Comparison of ENCODE assay signal across 8 mouse cellular contexts in the genomic region with DNA sequence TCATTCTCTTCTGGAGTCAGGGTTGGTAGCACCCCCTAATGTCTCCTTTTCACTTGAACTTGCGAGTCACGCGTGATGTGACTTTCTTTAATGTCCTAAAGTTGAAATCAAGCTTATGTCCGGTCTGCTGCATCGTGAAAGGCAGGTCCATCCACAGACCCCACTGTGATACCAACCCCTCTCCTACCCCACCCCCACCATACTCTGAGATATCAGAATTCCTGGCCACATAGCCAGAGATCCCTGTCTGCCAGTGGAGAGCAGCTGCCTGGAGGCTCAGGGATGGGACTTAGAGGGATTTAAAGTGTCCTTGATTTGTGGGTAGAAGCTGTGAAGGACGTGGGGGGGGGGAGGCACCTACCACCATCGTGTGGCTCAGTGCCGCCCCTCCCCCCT. TPM values are rescaled to one million over a fixed set of nuclear protein-coding genes. Genes with fewer than 3 reads are reported as not detected.
DNase-seq lines count a peak whose midpoint lies in the region; ATAC-seq and TF ChIP-seq lines count a peak whose summit lies in the region.

A gene (minus strand): TSS at position 240 of the 396 bp plus-strand sequence.

- 7% methylated on average over 8 of the region's 8 CpGs for WGBS in heart, embryonic 12.5 days
- WGBS in hindbrain, postnatal 0 days = 16% methylated on average over 8 of the region's 8 CpGs
- WGBS in midbrain, embryonic 16.5 days = 18% methylated on average over 7 of the region's 8 CpGs

- H3K27me3 ChIP-seq in heart, embryonic 12.5 days (replicated peaks) = peaks cover 55% of the 10 kb centered on the region
- peaks cover 7% of the 10 kb centered on the region for H3K27me3 ChIP-seq in hindbrain, postnatal 0 days (ENCODE audit: insufficient read depth, low read length)
- peaks cover 23% of the 10 kb centered on the region for H3K27me3 ChIP-seq in midbrain, embryonic 16.5 days (ENCODE audit: control insufficient read depth, insufficient read depth, low read depth, low read length)

- no peaks in the 10 kb centered on the region for H3K36me3 ChIP-seq in heart, embryonic 12.5 days
- H3K36me3 ChIP-seq in ES-E14 (ENCODE audit: control insufficient read depth, insufficient read depth, low read length, poor library complexity, severe bottlenecking) = no peaks in the 10 kb centered on the region
- no peaks in the 10 kb centered on the region for H3K36me3 ChIP-seq in hindbrain, postnatal 0 days (ENCODE audit: insufficient read depth, low read length)
- H3K36me3 ChIP-seq in midbrain, embryonic 16.5 days (ENCODE audit: control insufficient read depth, insufficient read depth, low read length) = no peaks in the 10 kb centered on the region

- H3K4me3 ChIP-seq in heart, embryonic 12.5 days = peak within 1 kb of the TSS; percentile 49
- peak within 1 kb of the TSS; percentile 71 to 80 for H3K4me3 ChIP-seq in ES-E14 (ENCODE audit: insufficient read depth in 1 of 2, low read depth in 1 of 2, low read length in 2 of 2, poor library complexity in 1 of 2, severe bottlenecking in 1 of 2)
- H3K4me3 ChIP-seq in hindbrain, postnatal 0 days (ENCODE audit: low read length) = peak within 1 kb of the TSS; percentile 24
- H3K4me3 ChIP-seq in midbrain, embryonic 16.5 days (ENCODE audit: low read depth, low read length) = peak within 1 kb of the TSS; percentile 31

- no peak for TF ChIP-seq CTCF in hindbrain, postnatal 0 days (IDR thresholded peaks at IDR 0.05; ENCODE audit: low read depth)

- H3K4me2 ChIP-seq in heart, embryonic 12.5 days = peak within 1 kb of the TSS; percentile 81
- peak within 1 kb of the TSS; percentile 51 for H3K4me2 ChIP-seq in hindbrain, postnatal 0 days (ENCODE audit: low read depth, low read length)
- peak within 1 kb of the TSS; percentile 57 for H3K4me2 ChIP-seq in midbrain, embryonic 16.5 days (ENCODE audit: low read length)

- H3K9me3 ChIP-seq in heart, embryonic 12.5 days (replicated peaks) = no peaks in the 10 kb centered on the region
- no peaks in the 10 kb centered on the region for H3K9me3 ChIP-seq in ES-E14 (ENCODE audit: control insufficient read depth, insufficient read depth, low read depth, low read length)
- no peaks in the 10 kb centered on the region for H3K9me3 ChIP-seq in hindbrain, postnatal 0 days (ENCODE audit: low read length)
- H3K9me3 ChIP-seq in midbrain, embryonic 16.5 days (replicated peaks; ENCODE audit: control insufficient read depth, low read length, poor library complexity, severe bottlenecking) = no peaks in the 10 kb centered on the region

- no peak for ATAC-seq in heart, embryonic 12.5 days (ENCODE audit: insufficient number of reproducible peaks, low FRiP score)
- peak; percentile 34; the same call in 1 of the 2 replicates for ATAC-seq in hindbrain, postnatal 0 days
- ATAC-seq in midbrain, embryonic 16.5 days = peak; percentile 22; the same call in 1 of the 2 replicates

- H3K27ac ChIP-seq in heart, embryonic 12.5 days (ENCODE audit: poor library complexity, severe bottlenecking) = no peak within 1 kb of the TSS
- no peak within 1 kb of the TSS for H3K27ac ChIP-seq in ES-E14 (ENCODE audit: insufficient read depth, low read depth, low read length, poor library complexity, severe bottlenecking)
- H3K27ac ChIP-seq in hindbrain, postnatal 0 days = no peak within 1 kb of the TSS
- no peak within 1 kb of the TSS for H3K27ac ChIP-seq in midbrain, embryonic 16.5 days (ENCODE audit: low read length)

- DNase-seq in heart, adult 8-10 months (ENCODE audit: low spot score) = no peak
- no peak for DNase-seq in ES-E14 (ENCODE audit: low read depth, low spot score)
- no peak for DNase-seq in hindbrain, postnatal 0 days (ENCODE audit: low spot score)
- no peak for DNase-seq in layer of hippocampus, adult 18-20 months (ENCODE audit: low spot score in 2 of 2)
- DNase-seq in gastrocnemius, postnatal 25 days = no peak
- no peak for DNase-seq in kidney, adult 9 months

- H3K4me1 ChIP-seq in heart, embryonic 12.5 days (replicated peaks) = peaks cover 30% of the 10 kb centered on the region
- peaks cover 0 to 9% of the 10 kb centered on the region in 2 experiments; a peak in 2 of 4 replicates for H3K4me1 ChIP-seq in ES-E14 (ENCODE audit: control insufficient read depth in 2 of 2, insufficient read depth in 2 of 2, low read length in 2 of 2, poor library complexity in 1 of 2)
- H3K4me1 ChIP-seq in hindbrain, postnatal 0 days (ENCODE audit: insufficient read depth, low read length) = no peaks in the 10 kb centered on the region
- peaks cover 2% of the 10 kb centered on the region; the same call in 1 of the 2 replicates for H3K4me1 ChIP-seq in midbrain, embryonic 16.5 days (ENCODE audit: control insufficient read depth, insufficient read depth, low read length)

- H3K9ac ChIP-seq in heart, embryonic 12.5 days = peak within 1 kb of the TSS; percentile 53
- peak within 1 kb of the TSS; percentile 50 for H3K9ac ChIP-seq in ES-E14 (ENCODE audit: insufficient read depth, low read depth, low read length, poor library complexity, severe bottlenecking)
- no peak within 1 kb of the TSS for H3K9ac ChIP-seq in hindbrain, postnatal 0 days (replicated peaks; ENCODE audit: low read length)
- peak within 1 kb of the TSS; percentile 18; the same call in 1 of the 2 replicates for H3K9ac ChIP-seq in midbrain, embryonic 16.5 days (ENCODE audit: low read depth, low read length)

- in situ Hi-C loops in ES-E14 (cut with MboI; ENCODE audit: low sequenced_read_pairs in 2 of 2, unreplicated experiment in 2 of 2) = no loop called here

TF ChIP-seq in ES-E14, 5 proteins besides CTCF, POLR2A, EP300 and RAD21:
- TF ChIP-seq CHD2 (IDR thresholded peaks at IDR 0.05; ENCODE audit: low read depth, low read length) (no peak), MAFK (IDR thresholded peaks at IDR 0.05; ENCODE audit: insufficient read depth, low read depth, low read length) (no peak), HCFC1 (IDR thresholded peaks at IDR 0.05; ENCODE audit: borderline replicate concordance, insufficient read depth, low read length) (no peak), ZNF384 (IDR thresholded peaks at IDR 0.05; ENCODE audit: low read depth, low read length) (no peak), ZC3H11A (IDR thresholded peaks at IDR 0.05; ENCODE audit: borderline replicate concordance, low read depth, low read length) (no peak)

RNA-seq across cellular contexts. Expression of the gene that starts here (rescaled TPM):
- 0.63 and 0.80 TPM in 2 replicates for polyA plus RNA-seq in heart, embryonic 12.5 days (2016; fragmentation: Nextera tagmentation; extraction: Ambion mirVana)
- under 1 TPM; 0.31 to 0.78 (median 0.64) TPM for total RNA-seq in heart, adult 8-10 months (2022)
- total RNA-seq in ES-E14 (2012; rRNA removed) = 0.95 and 1.3 TPM in 2 replicates
- 2.0 TPM in 1 of 2 replicates, not detected in the other for total RNA-seq in hindbrain, postnatal 0 days (2014; rRNA removed)
- 0.93 and 1.2 TPM in 2 replicates for polyA plus RNA-seq in hindbrain, postnatal 0 days (2015; fragmentation: Nextera tagmentation; extraction: Ambion mirVana)
- polyA plus RNA-seq in midbrain, embryonic 16.5 days (2015; fragmentation: Nextera tagmentation; extraction: Ambion mirVana) = 0.38 and 0.68 TPM in 2 replicates
- total RNA-seq in layer of hippocampus, adult 18-20 months (2021) = 1 to 10 TPM; 1.9 to 2.2 TPM
- under 1 TPM in 1 of 2 experiments, not detected in 1; 0.26 TPM for total RNA-seq in gastrocnemius, postnatal 25 days (2021)

Comparison
In these comparisons a context has a peak if more than half of its experiments do, and no peak if none do; other contexts are left out.
1. Peak in ATAC-seq, H3K4me3 ChIP-seq, H3K9ac ChIP-seq and H3K4me2 ChIP-seq in midbrain, embryonic 16.5 days; RNA of the gene not detected or under 1 TPM.
2. H3K4me3 ChIP-seq: peak in every context shown above with its lines; median percentile 76 in ES-E14; 49 in heart, embryonic 12.5 days; 31 in midbrain, embryonic 16.5 days; 24 in hindbrain, postnatal 0 days.